Mouse (Mus musculus) kidney, adult 18-20 months (tissue): ENCODE data around the gene Phf7.

Source experiments
- DNase-seq: peaks from one replicate; pipeline ENCODE4 v3.0.0; 2021

Gene Phf7

DNA sequence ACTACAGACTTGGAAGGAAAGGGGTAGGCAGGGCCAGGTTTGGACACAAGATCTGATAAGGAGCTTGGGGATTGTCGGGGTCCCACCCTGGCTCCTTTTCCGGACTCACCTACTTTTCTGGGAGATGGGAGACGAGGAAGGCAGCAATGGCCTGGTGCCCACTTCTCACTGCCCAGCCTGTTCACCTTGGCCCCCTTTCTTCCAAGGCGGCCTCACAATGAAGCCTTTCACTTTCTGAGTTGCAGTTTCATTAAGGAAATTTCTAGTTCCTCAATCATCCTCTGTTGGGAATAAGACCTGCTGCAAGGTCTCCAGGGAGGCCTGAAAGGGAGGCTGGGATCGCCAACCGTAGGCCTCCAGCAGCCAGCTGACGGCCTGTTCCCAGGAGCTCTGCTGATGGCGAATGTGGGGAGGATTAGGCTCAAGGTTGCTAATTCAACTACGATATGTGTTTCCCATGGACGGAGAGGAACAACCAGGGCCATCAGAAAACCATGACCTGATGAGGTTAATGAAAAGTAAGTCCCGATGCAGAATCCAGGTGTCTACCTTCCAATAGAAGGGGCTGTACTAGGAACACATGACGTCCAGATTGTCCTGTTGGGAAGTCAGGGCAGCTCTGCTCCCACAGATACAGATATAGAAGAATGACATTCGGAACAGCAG is 18.6 kb downstream of the Phf7 start:
- DNase-seq: no peak

DNA sequence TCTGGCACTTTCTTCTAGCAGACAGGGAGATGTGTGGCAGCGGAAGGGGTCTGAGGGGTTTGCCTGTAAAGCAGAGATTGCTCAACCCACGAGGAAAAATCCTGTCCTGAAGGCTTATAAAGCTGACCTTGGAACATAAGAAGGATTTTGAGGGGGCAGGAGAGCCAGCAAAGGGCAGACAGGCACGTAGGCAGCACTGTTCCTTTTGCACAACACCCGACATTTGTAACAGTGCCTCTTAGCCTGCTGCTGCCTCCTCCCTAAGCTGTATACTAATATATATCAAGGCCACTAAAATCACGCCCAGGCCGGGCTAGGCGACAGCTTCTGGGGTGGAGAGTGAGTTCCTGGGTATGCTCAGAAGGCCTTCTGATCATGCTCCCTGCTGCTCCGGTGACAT is 20.7 kb downstream of the Phf7 start:
- DNase-seq: no peak

DNA sequence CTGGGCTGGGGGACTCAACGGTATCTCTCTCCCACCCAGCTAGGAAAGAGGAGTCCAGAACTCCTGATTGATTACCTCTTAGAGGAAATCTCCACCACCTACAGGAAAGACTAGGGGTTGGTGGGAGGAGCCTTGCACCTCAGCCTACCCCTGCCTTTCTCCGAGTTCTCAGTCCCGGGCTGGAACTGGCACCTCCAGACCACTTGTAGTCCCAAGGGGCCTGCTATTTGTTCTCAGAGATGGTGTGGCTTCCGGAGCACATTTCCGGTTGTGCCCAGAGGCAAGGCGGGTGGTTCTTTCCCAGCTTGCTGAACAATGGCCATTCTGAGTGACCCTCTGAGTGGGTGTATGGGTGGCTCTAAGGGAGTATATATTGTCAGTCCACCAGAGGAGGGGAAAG is 22.9 kb downstream of the Phf7 start:
- peak; percentile 34 for DNase-seq

DNA sequence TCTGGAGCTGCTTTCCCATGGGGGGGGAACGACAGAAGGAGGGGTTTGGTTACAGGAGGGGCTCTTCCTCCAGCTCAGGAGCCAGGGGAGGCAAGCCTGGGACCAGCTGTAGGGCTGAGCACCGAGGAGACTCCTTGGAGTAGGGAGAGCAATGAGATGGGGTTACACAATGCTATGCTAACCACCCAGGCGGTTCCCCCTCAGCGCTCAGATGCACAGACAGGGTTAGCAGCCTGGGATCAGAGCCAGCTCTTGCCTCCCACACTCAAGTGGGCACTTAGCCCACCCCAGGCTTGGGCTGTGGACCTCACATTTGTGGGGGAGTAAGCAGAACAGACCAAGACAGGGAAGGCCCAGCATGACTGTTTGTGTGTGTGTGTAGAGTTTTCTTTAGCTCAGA is 24.1 kb downstream of the Phf7 start:
- no peak for DNase-seq

DNA sequence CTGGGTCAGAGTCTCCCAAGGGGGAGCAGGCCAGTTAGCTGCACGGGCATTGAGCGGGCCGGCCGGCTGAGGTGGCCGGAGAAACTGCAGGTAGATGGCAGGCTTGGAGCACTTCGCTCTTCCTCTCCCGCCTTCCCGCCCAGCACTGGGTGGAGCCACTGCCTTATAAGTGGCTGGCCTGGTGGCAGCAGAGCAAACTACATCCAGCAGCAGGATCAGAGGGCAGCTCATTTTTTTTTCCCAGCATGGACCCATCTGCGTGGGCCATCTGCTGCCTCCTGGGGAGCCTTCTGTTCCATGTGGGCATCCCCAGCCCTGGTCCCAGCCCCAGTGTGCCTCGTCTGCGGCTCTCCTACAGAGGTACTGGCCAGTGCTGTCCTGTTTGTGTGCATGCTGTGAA is 33.5 kb downstream of the Phf7 start, which contains the start of gene Sema3g:
Gene Sema3g (plus strand): TSS at position 195 of the 400 bp plus-strand sequence.
- peak; percentile 77 for DNase-seq

DNA sequence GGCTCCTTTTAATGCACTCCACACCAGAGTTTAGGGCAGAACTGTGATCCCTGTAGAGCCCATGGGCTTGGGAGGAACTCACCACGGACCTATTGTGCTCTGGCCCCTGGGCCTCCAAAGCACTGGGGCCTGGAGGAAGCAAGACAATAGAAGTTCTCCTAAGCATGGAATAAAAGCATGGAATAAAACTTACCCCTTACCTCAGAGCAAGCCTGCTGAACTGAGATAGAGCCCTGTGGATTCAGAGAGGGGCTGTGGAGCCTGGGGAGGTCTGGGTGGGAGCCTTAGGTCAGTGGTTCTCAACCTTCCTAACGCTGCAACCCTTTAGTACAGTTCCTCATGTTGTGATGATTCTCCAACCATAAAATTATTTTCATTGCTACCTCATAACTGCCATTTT is 34.3 kb downstream of the Phf7 start, which contains the start of gene Nisch:
Gene Nisch (minus strand): TSS at position 101 of the 400 bp plus-strand sequence.
- DNase-seq: no peak

DNA sequence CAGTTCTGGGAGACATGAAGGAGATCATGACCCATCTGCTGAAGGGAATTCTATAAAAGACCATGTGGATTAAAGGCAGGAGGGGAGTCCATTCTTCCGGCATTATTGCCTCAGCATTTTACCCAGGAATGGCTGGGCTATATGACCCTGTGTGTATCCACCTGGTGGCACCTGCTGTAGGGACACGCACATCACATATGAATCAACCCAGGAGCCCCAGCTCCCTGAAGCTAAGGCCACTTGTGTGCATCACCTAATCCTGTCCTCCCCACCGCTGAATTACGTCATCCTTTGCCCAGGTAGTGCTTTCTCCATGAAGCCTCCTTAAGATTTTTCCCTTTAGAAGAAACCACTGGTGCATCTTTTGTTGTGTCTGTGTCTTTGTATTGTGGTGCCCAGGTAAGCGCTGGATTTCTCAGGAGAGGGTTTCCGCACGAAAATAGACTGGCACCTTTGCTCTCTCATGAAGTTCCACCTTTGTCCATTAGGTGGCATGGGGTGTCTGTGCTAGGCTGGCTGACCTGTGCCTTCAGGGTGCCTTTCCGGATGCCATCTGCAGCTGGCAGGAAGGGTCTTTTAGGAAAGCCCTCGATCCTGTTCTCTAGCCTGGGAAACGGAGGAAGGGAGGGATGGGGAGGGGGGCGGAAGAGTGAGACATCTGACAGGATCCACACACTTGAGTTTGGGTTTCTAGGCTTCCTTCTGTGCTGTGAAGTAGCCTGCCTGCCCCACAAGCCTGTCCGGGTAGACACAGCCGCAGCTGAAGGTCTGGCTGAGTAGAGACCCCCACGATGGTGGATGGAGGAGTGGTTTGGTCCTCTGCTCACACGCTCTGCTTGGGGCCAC is 35.7 kb downstream of the Phf7 start:
- DNase-seq: peak; percentile 75

DNA sequence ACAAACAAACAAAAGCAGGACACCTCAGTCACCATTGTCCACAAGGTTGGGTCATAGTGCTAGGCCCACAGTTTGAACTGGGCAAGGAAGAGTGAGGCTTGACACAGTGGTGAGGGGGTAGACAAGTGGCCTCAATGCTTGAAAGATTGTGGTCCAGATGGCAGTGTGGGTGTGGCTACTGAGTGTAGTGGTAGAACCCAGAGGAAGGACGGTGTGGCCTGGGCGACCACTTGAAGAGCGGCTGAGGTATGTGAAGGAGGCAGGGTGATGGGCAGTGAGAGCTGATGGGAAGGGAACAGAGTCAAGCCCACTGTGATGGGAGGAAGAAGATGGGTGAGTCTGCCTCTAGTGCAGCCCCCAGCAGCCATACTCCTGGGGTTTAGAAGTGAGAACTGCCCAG is 36.4 kb downstream of the Phf7 start:
- DNase-seq: no peak

DNA sequence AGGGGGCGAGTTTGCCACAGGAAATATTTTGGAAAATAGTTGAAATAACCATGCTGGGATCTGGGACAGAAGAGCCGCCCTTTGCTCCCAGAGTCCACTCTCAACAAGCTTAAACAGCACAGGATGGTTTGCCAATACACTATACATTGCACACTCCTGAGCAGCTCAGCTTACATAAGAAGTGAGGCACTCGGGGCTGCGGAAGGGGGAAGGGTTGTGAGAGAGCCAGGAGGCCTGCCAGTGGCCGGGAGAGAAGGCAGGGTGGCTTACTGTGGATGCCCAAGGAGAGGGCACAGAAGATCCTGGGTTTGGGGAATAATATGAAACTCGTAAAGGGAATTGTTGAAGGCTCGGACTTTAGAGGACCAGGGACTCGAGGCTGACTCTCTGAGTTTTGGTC is 37.2 kb downstream of the Phf7 start:
- DNase-seq: no peak

DNA sequence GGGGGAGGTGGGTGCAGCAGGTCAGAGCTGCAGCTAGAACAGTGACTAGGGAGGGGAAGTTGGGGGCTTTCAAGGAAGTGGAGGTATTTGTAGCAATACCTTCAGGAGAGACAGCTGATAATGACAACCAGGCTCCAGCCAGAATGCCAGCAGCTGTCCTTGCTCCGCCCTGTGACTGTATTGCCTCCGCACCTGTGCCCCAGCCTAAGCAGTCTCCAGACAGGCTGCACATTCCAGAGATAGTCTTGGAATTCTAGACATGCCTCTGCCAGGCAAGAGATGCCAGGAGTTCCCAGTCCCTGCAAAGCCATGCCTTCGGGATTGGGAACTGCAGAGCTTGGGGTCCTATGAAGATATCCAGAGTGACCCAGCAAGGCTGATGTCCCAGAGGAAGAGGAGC is 38.6 kb downstream of the Phf7 start:
- DNase-seq: no peak

DNA sequence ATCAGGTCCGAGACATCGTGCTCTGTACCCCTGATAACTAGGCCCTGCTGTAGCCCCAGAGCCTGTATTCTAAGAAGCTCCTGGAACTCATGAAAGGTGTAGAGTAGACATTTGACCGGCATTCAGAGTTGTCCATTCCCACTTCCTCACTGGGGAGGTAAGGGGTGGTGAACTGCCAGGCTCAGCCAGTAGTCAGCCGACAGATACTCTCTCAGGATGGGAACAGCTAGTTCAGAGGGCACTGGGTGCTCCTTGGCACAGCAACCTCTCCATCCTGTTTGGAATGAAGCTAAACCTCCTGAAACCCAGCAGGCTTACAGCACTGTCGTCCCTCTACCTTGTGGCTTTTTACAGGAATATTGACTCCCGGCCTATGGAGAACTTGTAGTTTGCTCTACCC is 39.3 kb downstream of the Phf7 start:
- DNase-seq: no peak

DNA sequence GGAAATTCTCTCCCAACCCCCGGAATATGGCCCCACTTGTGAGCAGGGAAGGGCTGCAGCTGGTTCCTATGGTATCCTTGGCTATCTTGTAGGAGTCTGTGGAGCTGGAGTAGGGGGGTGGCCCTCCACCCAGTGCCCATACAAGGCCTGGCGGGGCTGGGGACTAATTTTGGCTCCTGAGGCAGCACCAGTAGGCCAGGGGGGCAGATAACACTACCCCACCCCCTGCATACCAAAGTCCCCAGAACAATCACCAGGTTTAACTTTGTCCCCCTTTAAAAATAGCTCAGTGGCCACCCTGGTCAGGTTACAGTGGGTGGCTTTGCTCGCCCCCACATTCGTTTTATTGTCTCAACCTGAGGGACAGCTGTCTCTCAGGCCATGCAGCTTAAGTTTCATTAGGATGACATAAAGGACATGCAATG is 42.0 kb downstream of the Phf7 start:
- no peak for DNase-seq

DNA sequence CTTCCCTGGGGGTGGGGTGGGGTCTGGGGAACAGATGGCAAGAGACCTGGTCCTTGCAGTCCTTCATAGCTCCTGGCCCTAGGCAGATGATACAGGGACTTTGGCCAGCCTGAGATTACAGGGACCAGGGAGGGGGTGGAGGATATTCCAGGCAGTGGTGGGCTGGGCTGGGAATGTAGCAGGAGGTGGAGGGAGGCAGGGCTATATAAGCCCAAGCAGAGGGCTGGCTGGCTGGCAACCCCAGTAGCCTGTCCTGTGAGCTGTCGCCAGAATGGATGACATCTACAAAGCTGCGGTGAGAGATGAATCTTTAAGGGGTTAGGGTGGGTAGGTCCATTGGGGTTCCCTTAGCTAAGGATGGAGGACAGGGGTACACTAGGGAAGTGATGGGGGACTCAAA is 43.0 kb downstream of the Phf7 start, which contains the start of gene Tnnc1:
Gene Tnnc1 (plus strand): TSS at position 229 of the 400 bp plus-strand sequence.
- no peak for DNase-seq

DNA sequence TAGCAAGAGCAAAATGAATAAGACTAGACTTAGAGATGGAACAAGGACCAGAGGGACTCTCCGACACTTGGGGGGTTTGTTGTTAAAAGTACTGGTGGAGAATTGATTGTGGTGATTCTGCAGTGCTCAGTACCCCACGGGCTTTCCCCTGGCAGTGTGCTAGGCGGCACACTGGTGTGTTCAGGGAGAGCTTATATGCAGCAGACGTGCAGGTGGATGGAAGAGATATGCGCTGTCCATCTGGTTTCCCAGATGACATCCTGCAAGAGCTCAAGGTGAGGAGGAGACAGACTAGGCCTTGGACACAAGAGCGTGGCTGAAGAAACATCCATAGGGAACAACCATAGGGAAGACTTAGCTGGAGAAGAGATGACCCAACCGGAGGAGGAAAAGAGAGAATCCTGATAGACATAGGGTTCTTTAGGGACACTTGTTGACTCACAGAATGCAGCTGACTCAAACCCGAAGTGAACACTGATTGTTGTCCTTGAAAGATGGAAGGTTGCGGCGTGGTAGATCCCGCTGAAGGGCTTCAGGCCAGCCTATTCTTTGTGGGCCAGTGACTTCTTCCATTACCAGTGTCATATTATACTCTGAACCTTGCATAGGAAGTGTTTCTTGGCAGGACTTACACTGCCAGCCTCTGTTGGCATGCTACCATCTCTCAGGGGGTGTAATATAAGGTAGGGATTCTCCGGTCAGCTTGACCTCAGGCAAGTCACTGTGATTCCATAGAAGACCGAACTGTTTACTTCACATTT is 43.9 kb downstream of the Phf7 start:
- DNase-seq: no peak

DNA sequence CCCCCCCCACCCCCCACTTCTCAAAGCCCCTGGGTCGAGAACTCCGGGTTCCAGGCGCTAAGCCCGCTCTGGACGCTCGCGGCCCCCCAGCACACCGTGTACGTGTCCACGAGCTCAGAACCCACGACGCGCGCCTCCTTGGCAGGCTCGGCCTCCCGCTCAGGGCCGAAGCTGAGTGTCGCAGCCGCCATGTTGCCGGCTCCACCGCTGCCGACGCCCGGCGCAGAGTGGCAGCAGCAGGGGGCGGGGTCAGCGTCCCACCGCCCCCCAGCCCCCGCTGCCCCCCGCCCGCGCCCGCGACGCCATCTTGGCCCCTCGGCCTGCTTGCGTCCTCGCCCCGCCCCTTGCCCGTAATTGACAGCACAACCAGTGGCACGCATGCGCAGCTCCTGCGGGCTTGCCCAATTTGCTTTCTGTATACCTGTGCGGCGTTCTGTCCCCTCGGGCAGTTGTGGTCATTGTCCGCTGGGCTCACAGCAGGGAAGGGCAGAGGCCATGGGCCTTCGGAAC is 44.6 kb downstream of the Phf7 start:
- peak; percentile 96 for DNase-seq

DNA sequence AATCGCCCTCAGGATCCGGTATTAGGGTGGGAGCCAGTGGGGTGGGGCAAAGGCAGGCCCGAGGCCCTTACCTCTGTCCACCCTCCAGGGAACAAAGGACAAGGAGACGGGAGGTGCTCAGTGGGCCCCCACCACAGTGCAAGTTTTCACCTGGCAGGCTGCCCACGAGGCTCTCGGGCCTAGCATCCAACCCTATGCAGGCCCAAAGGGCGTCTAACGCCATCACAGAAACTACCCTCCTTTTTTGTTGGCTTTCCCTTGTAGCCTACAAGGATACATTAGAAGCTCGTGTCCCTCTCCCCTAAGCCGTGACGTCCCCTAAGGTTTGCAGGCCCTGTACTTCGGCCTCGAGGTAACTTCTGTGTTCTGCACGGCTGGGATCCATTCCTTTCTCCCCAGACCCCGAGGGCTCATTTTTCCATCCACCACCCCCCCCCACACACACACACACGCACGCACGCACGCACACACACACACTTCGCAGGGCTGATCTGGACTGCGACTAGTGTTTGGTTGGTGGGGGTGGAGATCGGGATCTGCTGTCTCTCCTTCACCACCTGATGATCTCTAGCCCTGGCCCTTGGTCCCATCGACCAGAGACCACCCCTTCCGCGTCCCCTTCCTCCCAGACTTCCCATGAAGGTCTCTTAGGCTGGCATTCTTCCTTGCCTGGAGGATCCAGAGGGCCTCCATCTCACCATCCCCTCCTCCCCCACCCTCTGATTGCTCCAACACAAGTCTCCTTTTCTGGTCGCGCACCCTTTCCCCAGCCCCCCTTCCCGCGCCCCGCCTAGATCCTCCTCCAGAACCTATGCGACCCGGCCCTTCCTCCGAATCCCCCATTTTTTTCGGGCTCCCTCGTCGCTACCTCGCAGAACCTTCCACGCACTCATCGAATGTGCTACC is 45.3 kb downstream of the Phf7 start:
- DNase-seq: peak; percentile 73

DNA sequence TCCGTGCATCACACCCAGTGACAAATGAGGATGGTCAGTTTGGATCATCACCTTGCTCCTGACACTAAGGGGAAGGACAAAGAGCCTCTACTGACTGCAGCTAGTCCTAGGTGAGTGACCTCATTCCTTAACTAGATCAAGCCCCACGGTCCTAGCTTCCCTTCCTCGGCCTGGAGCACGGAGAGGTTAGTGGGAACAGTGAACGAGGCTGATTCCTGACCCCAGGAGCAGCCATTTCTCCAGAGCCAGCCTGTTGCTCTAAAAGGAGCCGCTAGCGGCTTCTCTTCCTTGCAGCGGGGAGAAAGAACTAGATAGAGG is 45.9 kb downstream of the Phf7 start:
- DNase-seq: no peak

DNA sequence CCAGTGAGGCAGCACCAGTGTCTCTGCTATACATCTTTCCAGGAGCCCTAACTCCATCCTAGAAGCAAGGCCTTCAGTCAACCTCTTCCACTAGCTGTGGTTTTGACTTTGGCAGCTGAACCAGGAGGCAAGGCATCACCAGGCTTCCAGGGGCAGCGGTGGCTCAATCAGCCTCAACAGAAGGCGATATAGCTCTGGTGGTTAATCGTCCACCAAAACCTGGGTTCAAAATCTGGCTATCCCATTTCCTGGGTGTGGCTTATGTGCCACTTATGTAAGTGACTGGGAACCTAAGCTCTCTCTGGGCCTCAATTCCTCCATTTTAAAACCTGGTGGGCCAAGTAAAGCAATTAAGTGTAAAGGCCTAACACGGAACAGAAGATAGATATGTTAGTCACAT is 46.3 kb downstream of the Phf7 start:
- no peak for DNase-seq

DNA sequence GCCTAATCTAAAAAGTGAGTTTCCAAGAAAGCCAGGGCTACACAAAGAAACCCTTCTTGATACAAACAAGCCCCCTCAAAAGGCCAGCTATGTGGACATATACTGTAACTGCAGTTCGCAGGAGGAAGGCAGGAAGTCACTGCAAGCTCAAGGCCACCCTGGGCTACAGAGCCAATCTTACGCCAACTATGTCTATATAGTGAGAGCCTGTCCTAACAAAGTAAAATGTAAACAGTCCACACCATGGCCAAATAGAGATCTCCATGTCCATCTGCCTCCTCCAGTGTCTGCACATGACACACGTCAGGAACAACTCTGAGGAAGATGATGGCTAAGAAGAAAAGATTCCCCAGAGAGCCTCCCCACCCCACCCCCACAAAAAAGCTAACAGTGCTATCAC is 51.1 kb downstream of the Phf7 start:
- DNase-seq: no peak

DNA sequence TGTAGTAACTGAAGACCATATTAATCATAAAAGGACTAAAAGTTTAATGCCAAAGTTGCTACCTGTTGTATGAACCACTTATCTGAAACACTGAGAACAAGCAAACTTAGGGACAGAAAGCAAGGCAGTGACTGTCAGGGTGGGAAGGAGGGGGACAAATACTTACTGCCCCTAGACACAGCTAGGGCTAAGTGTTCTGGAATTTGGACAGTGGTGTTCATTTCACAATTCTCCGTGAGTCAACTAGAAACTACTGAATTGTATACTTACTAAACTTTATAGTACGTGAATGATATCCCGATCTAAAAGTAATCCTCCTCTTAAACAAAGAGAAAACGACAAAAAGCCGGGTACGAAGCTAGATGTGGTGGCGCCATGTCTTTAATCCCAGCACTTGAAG is 51.5 kb downstream of the Phf7 start:
- no peak for DNase-seq

DNA sequence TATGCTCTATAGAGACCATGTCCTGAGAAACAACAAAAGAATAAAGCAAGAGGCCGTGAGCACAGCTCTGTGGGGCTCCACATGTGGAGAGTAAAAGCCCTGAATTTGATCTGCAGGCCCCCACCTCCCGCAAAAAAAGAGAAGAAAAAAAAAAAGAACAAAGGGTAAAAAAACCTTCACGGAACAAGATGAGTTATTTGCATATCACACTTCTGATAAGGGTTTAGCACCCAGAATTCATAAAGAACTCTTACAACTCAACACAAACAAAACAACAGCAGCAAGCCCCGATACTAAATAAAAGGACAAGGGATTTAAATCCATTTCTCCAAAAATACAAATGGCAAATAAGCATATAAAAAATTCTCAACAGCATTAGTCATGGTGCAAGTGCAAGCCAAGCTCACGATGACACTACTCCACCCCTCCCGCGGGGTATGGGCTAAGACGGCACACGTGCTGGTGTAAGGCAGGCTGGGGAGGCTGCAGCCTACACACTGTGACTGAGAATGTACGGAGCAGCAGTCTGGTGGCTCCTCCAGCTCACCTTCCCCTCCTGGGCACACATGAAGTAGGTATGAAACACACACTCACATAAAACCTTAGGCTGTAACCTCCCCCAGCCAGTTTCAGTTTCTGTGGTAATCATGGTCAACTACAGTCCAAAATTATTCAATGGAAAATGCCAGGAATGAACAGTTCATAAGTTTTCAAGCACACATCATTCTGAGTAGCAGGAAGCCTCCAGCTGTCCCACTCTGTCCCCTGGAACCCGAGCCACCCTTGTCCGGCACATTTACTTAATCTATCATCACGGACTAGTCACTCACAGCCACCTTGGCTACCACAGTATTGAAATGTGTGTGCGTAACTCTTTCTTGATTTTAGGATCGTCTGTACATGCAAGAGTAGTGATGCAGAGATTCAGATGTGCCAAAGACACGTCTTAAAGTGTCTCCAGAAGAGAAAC is 53.3 kb downstream of the Phf7 start:
- peak; percentile 21 for DNase-seq
